Mouse (Mus musculus): ENCODE results near the gene Gbgt1. TPM values are rescaled to one million over a fixed set of nuclear protein-coding genes. Genes with fewer than 3 reads are reported as not detected.
A peak's percentile ranks its signal among the peaks of the same experiment; 100 is the strongest.

The Gbgt1 gene
- polyA plus RNA-seq, 1 experiment, result not detected

- peaks cover 6% of the 10 kb centered on the region for H3K4me1 ChIP-seq (ENCODE audit: control insufficient read depth, insufficient read depth, low read length)
- TF ChIP-seq CTCF (IDR thresholded peaks at IDR 0.05; ENCODE audit: control insufficient read depth, insufficient read depth, low read length) (no peak), POLR2A (IDR thresholded peaks at IDR 0.05; ENCODE audit: borderline replicate concordance, control insufficient read depth, low read depth, low read length) (no peak)
- no peak overlapping the region for H3K4me3 ChIP-seq (replicated peaks; ENCODE audit: control insufficient read depth, low read depth, low read length)
- H3K27ac ChIP-seq (ENCODE audit: control insufficient read depth, insufficient read depth, low read depth, low read length, poor library complexity), result no peak overlapping the region
- WGBS, result 88% methylated on average over 8 of the region's 8 CpGs
Observed at GRCm38 (mm10) chr2:28543894-28544293, 47.2 kb downstream of the Gbgt1 start.

- no peaks in the 10 kb centered on the region; the same call in 1 of the 2 replicates for H3K4me1 ChIP-seq (ENCODE audit: control insufficient read depth, insufficient read depth, low read length)
- no peak for TF ChIP-seq CTCF (IDR thresholded peaks at IDR 0.05; ENCODE audit: control insufficient read depth, insufficient read depth, low read length)
- no peak for TF ChIP-seq POLR2A (IDR thresholded peaks at IDR 0.05; ENCODE audit: borderline replicate concordance, control insufficient read depth, low read depth, low read length)
- H3K27ac ChIP-seq (ENCODE audit: control insufficient read depth, insufficient read depth, low read depth, low read length, poor library complexity), result no peak overlapping the region
- no peak overlapping the region for H3K4me3 ChIP-seq (replicated peaks; ENCODE audit: control insufficient read depth, low read depth, low read length)
Observed at GRCm38 (mm10) chr2:28545976-28546375, 49.3 kb downstream of the Gbgt1 start.

- TF ChIP-seq CTCF (IDR thresholded peaks at IDR 0.05; ENCODE audit: control insufficient read depth, insufficient read depth, low read length), result no peak
- Histone ChIP-seq H3K4me1 (ENCODE audit: control insufficient read depth, insufficient read depth, low read length) (no peaks in the 10 kb centered on the region), H3K4me3 (replicated peaks; ENCODE audit: control insufficient read depth, low read depth, low read length) (no peak overlapping the region), H3K27ac (ENCODE audit: control insufficient read depth, insufficient read depth, low read depth, low read length, poor library complexity) (no peak overlapping the region)
- 72% methylated on average over 6 of the region's 6 CpGs for WGBS
Observed at GRCm38 (mm10) chr2:28546560-28546959, 49.9 kb downstream of the Gbgt1 start.

GRCm38 (mm10) chr2:28547237-28548172 lies 50.8 kb downstream of the Gbgt1 start:
- no peaks in the 10 kb centered on the region for H3K4me1 ChIP-seq (ENCODE audit: control insufficient read depth, insufficient read depth, low read length)
- no peak overlapping the region for H3K4me3 ChIP-seq (replicated peaks; ENCODE audit: control insufficient read depth, low read depth, low read length)
- WGBS, result 49% methylated on average over 11 of the region's 11 CpGs
- H3K27ac ChIP-seq (ENCODE audit: control insufficient read depth, insufficient read depth, low read depth, low read length, poor library complexity), result no peak overlapping the region
- TF ChIP-seq CTCF (IDR thresholded peaks at IDR 0.05; ENCODE audit: control insufficient read depth, insufficient read depth, low read length), result peak; percentile 99
- TF ChIP-seq POLR2A (IDR thresholded peaks at IDR 0.05; ENCODE audit: borderline replicate concordance, control insufficient read depth, low read depth, low read length), result no peak

GRCm38 (mm10) chr2:28549157-28549556 lies 52.5 kb downstream of the Gbgt1 start:
- TF ChIP-seq CTCF (IDR thresholded peaks at IDR 0.05; ENCODE audit: control insufficient read depth, insufficient read depth, low read length) (no peak), POLR2A (IDR thresholded peaks at IDR 0.05; ENCODE audit: borderline replicate concordance, control insufficient read depth, low read depth, low read length) (no peak)
- WGBS, result 84% methylated on average over 13 of the region's 13 CpGs
- Histone ChIP-seq H3K4me1 (ENCODE audit: control insufficient read depth, insufficient read depth, low read length) (no peaks in the 10 kb centered on the region), H3K4me3 (replicated peaks; ENCODE audit: control insufficient read depth, low read depth, low read length) (no peak overlapping the region), H3K27ac (ENCODE audit: control insufficient read depth, insufficient read depth, low read depth, low read length, poor library complexity) (no peak overlapping the region)

GRCm38 (mm10) chr2:28552301-28552700 lies 55.6 kb downstream of the Gbgt1 start:
- TF ChIP-seq POLR2A (IDR thresholded peaks at IDR 0.05; ENCODE audit: borderline replicate concordance, control insufficient read depth, low read depth, low read length) (no peak), CTCF (IDR thresholded peaks at IDR 0.05; ENCODE audit: control insufficient read depth, insufficient read depth, low read length) (no peak)
- no peaks in the 10 kb centered on the region for H3K4me1 ChIP-seq (ENCODE audit: control insufficient read depth, insufficient read depth, low read length)
- H3K27ac ChIP-seq (ENCODE audit: control insufficient read depth, insufficient read depth, low read depth, low read length, poor library complexity), result no peak overlapping the region
- no peak overlapping the region for H3K4me3 ChIP-seq (replicated peaks; ENCODE audit: control insufficient read depth, low read depth, low read length)
- 91% methylated on average over 5 of the region's 5 CpGs for WGBS

Other genes with a start within 250 kb of the Gbgt1 start
- gene Ppp1r26, start 50.1 kb upstream of the Gbgt1 start, polyA plus RNA-seq (2011; ENCODE audit: insufficient read depth, insufficient read length, low replicate concordance, missing spikeins), result 0.29 and 0.45 TPM in 2 replicates
- 6.8 TPM in 1 of 2 replicates, not detected in the other for gene 1700007K13Rik, start 30.6 kb upstream of the Gbgt1 start, polyA plus RNA-seq (2011; ENCODE audit: insufficient read depth, insufficient read length, low replicate concordance, missing spikeins)
- gene Mrps2, start 28.8 kb upstream of the Gbgt1 start, polyA plus RNA-seq (2011; ENCODE audit: insufficient read depth, insufficient read length, low replicate concordance, missing spikeins), result 8.8 and 13.7 TPM in 2 replicates
- not detected in 2 replicates for gene Gm10134, start 9.2 kb downstream of the Gbgt1 start, polyA plus RNA-seq (2011; ENCODE audit: insufficient read depth, insufficient read length, low replicate concordance, missing spikeins)
- gene Ralgds, start 16.2 kb downstream of the Gbgt1 start, polyA plus RNA-seq (2011; ENCODE audit: insufficient read depth, insufficient read length, low replicate concordance, missing spikeins), result 5.2 and 5.5 TPM in 2 replicates
- 0.72 TPM in 1 of 2 replicates, not detected in the other for gene Cel, start 66.5 kb downstream of the Gbgt1 start, polyA plus RNA-seq (2011; ENCODE audit: insufficient read depth, insufficient read length, low replicate concordance, missing spikeins)
- gene Gtf3c5, start 86.9 kb downstream of the Gbgt1 start, polyA plus RNA-seq (2011; ENCODE audit: insufficient read depth, insufficient read length, low replicate concordance, missing spikeins), result 14.5 and 14.7 TPM in 2 replicates
- gene Gfi1b, start 125.1 kb downstream of the Gbgt1 start, polyA plus RNA-seq (2011; ENCODE audit: insufficient read depth, insufficient read length, low replicate concordance, missing spikeins), result 62.0 and 66.9 TPM in 2 replicates
- 9.4 and 12.5 TPM in 2 replicates for gene Tsc1, start 144.3 kb downstream of the Gbgt1 start, polyA plus RNA-seq (2011; ENCODE audit: insufficient read depth, insufficient read length, low replicate concordance, missing spikeins)
- gene Spaca9, start 202.8 kb downstream of the Gbgt1 start, polyA plus RNA-seq (2011; ENCODE audit: insufficient read depth, insufficient read length, low replicate concordance, missing spikeins), result 2.5 TPM in 1 of 2 replicates, not detected in the other
- 1.7 TPM in 1 of 2 replicates, not detected in the other for gene Ak8, start 203.3 kb downstream of the Gbgt1 start, polyA plus RNA-seq (2011; ENCODE audit: insufficient read depth, insufficient read length, low replicate concordance, missing spikeins)

Measured in bone marrow, adult 2 months (tissue).